Mouse (Mus musculus): ENCODE data around the gene Hoxa1.

DNA sequence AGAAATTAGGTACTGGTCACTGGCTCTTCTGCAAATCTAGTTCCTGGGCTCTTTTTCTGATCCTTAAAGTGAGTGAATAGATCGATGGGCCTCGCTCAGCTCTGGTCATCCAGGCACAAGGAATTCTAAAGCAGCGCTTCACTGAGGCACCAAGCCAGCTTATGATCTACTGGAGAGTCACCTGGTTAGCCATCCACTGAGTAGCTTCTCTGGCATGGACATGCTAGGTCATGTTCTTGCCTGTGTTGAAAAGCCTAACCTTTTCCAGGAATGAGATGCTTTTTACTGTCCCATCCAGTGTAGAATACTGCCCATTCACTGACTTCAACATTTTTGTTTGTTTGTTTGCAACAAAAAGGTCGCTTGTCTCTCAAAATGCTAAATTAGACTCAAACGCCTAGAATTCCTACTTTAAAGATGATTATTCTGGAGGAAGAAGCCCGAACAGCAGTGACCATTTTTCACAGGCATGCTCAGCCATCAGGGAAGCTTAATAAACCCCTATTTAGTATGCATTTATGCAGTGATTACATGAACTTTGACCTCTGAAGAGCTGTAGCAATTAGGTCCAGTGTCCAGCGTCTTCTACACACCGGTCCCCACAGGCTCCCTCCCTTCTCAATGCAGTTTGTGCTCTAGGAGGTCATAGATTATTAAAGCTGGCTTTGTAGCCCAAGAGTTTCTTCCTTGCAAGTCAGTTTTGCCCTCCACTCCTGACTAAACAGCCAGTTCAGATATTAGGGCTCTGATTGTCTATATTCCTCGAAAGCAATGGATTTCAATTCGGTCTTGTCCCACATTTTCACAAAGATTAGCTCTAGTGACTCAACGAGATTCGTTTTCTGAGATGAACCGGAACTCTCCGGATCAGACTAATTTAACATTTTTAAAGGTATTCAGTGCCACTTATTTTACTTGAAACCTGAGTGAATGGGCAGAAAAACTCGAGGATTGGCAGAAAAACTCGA is 5.6 kb downstream of the Hoxa1 start:
- TF ChIP-seq CTCF (IDR thresholded peaks at IDR 0.05; ENCODE audit: low read depth) (no peak), EP300 (IDR thresholded peaks at IDR 0.05; ENCODE audit: low read depth) (no peak)
